Mouse (Mus musculus) kidney, adult 8-10 months (tissue): ENCODE measurements at regions not wholly inside any gene's neighbourhood (a gene's known extent, or its start where the extent isn't known, plus 50 kb on each side); places are given as distances from the start of the nearest gene placed in this dataset.

Experiments
- DNase-seq, 2 experiments: peaks; one replicate each; pipeline ENCODE4 v3.0.0; 2022

DNA sequence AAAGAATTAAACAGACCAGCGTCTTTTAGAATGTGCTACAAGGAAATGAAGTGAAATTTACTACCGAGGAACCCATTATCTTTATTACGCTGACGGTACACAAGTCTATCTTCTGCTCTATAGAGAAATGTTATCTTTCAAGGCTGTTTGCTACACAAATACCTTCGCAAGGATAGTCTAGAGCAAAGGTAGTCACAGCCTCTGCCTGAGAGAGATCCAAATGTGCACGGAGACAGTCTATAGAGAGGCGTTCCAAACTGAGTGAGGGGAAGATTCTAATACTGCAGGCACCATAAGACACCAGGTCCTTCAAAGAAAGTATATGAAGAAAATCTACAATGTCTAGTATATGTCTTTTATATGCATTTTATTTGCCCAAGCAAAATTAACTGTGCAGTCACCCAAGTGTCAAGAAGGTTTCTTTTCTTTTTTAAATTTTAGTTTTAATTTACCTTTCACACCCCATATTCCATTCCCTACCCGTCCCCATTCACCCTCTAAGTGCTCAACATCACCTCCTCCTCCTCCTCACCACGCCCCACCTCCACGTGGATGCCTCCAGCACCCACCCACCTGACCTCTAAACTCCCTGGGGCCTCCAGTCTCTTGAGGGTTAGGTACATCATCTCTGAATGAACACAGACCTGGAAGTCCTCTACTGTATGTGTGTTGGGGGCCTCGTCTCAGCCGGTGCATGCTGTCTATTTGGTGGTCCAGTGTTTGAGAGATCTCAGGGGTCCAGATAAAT is 99.7 kb upstream of the Pde3a start:
- DNase-seq = no peak

GRCm38 (mm10) chr6:141159326-141159725 is 89.7 kb upstream of the Pde3a start:
- no peak for DNase-seq

DNA sequence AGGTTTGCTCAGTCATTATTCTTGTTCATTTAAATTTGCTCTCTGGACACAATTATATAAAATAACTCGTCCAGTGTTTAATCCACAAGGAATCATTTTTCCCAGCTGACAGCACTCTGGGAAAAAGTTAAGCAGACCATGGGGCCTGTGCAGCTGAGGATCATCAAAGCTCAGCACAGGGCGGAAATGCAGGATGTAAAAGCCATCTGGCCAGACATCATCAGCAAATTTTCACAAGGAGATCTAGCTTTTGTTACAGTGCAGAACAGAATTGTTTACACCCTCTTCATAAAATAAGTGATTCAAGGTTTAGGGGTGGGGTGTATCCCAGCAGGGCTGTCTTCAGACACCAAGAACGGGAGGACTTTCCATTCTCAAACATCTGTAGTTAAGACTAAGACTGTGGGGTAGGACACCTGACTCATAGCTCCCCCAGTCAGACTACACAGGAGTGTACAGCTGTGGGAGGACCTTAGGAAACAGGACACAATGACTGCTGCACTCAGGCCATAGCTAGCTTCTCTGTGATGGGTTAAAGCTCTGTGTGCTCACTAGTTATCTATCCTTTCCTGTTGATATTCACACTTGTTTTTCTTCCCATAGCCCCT is 87.3 kb upstream of the Pde3a start:
- no peak for DNase-seq

- DNase-seq = no peak
These were observed 81.8 kb upstream of the Pde3a start for GRCm38 (mm10) chr6:141167270-141167669.

GRCm38 (mm10) chr6:141168356-141168755 is 80.7 kb upstream of the Pde3a start:
- no peak for DNase-seq

GRCm38 (mm10) chr6:141183782-141184181 is 65.3 kb upstream of the Pde3a start:
- DNase-seq = no peak

DNA sequence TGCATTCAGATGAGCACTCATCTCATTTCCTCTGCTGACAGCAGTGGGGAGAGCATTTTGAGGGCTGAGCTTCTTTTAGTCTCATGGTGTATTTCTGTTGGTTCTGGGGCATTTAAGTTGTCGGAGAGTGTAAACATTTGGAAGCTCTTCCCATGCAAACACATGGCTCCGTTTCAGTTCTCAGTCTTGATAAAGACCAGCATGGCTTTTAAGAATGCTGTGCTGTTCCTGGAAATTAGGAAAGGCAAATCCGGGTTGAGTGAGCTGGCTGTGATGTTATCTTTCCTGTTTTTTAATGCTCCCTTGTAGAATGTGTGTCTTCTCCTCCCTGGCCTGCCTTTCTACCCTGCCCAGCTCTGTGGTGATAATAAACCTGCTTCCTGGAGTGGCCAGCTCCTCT is 61.0 kb upstream of the Pde3a start:
- DNase-seq = no peak

GRCm38 (mm10) chr6:141189093-141189492 is 60.0 kb upstream of the Pde3a start:
- no peak for DNase-seq

DNA sequence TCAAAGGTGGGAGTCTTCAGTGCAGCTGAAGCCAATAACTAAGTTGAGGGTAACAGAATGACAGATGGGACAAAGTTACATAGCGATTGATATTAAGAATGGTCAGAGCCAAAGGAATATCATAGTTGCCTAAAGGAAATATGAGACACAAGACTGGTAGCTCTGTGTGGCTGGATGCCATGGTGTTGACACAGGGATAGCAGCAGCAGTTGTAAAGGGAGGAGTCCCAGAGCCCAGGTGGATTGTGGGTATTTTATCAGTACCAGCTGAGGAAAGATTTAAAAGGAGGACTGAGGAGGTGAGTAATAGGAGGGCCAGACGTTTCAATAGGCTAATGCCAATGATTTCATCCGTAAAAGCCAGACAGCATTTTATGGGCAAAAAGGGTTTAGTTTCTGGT is 59.4 kb upstream of the Pde3a start:
- no peak for DNase-seq

DNA sequence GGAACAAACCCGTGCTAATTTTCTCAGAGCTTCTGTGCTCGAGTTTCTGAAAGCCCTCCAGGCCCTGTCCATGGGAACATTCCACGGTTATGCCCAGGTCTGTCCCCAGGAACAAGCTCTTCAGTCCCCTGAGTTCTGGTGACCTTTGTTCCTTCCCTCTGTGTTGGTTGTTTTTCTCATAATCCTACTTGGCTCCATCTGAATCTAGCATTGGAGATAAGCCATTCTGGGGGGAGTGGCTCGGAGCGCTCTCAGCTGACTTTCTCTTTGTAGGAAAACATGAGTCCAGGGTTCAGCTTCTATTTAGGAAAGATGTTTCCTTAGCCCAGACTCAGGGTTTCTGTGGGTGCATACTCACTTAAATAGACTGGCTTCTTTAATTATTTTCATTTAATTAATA is 58.7 kb upstream of the Pde3a start:
- DNase-seq = peak; percentile 28 to 45

DNA sequence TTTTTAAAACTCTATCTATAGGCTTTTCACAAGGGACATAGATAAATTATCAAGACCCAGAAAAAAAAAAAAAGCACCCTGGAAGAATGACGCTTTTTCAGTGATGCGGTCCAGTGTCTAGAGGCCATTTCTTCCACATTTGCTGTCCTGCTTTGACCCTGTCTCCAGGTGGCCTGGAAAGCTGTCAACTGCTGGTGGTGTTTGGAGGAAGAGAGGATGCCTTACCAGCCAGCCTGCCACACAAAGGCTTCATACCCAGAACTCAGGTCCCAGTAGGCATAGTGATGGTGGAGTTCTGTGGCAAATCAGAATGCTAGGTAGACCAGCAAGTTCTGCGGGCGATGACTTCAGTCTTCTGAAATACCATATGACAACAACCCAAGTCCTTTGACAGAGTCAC is 51.6 kb upstream of the Pde3a start:
- no peak for DNase-seq
